Mouse (Mus musculus): ENCODE results near the gene Glb1l2.

- TF ChIP-seq CTCF (IDR thresholded peaks at IDR 0.05; ENCODE audit: control insufficient read depth, insufficient read depth, low read length) (no peak), POLR2A (IDR thresholded peaks at IDR 0.05; ENCODE audit: borderline replicate concordance, control insufficient read depth, low read depth, low read length) (no peak)
These were observed 69.2 kb downstream of the Glb1l2 start for GRCm38 (mm10) chr9:26737116-26737515.
